Mouse (Mus musculus) liver, embryonic 16.5 days (tissue): ENCODE measurements around the gene Tsr1. TPM values are rescaled to one million over a fixed set of nuclear protein-coding genes. Genes with fewer than 3 reads are reported as not detected.

ENCODE experiments used
- ATAC-seq: fragments of 200-750 bp; cut with Nextera tagmentation; 2 replicates; pipeline ENCODE4 v1.8.0; 2017; ENCODE audit warnings: low read depth, mild to moderate bottlenecking, moderate number of reproducible peaks, moderate library complexity
- H3K27ac ChIP-seq: fragments of 300-500 bp; sonication (generic); 2 replicates; pipeline ENCODE4 v1.5.1; 2014; ENCODE audit warnings: mild to moderate bottlenecking, low read length
- H3K27me3 ChIP-seq: fragments of 300-500 bp; sonication (generic); 2 replicates; pipeline ENCODE4 v1.6.1; 2014; ENCODE audit warnings: low read depth, low read length, mixed read lengths; ENCODE audit not compliant: control insufficient read depth, insufficient read depth
- H3K36me3 ChIP-seq: fragments of 300-500 bp; sonication (generic); 2 replicates; pipeline ENCODE4 v1.6.1; 2014; ENCODE audit warnings: mild to moderate bottlenecking; ENCODE audit not compliant: control insufficient read depth, insufficient read depth
- H3K4me1 ChIP-seq: fragments of 300-500 bp; sonication (generic); 2 replicates; pipeline ENCODE4 v1.6.1; 2014; ENCODE audit warnings: low read depth, low read length, mixed read lengths; ENCODE audit not compliant: control insufficient read depth
- H3K4me2 ChIP-seq: fragments of 300-500 bp; sonication (generic); 2 replicates; pipeline ENCODE4 v1.6.1; 2014; ENCODE audit warnings: low read depth, low read length, mixed read lengths
- H3K4me3 ChIP-seq: fragments of 300-500 bp; sonication (generic); 2 replicates; pipeline ENCODE4 v1.5.1; 2014; ENCODE audit warnings: low read depth, mild to moderate bottlenecking, low read length
- H3K9ac ChIP-seq: fragments of 300-500 bp; sonication (generic); 2 replicates; pipeline ENCODE4 v1.6.1; 2014; ENCODE audit warnings: low read depth, low read length
- H3K9me3 ChIP-seq: fragments of 300-500 bp; sonication (generic); replicated peaks from 2 replicates; pipeline ENCODE4 v1.6.1; 2016; ENCODE audit warnings: low read length; ENCODE audit not compliant: control insufficient read depth
- WGBS: fragments of 180-500 bp; shearing (Covaris S2); extraction: QIAGEN DNeasy Blood & Tissue Kit; methylation state at CpG from one replicate; pipeline ENCODE4 v1.1.7; 2014; ENCODE audit not compliant: insufficient replicate concordance; 5-methylcytosine and 5-hydroxymethylcytosine counted together
- polyA plus RNA-seq: library from polyadenylated mRNA; unstranded; fragments of >200 nt; fragmentation: Nextera tagmentation; extraction: Ambion mirVana; gene quantifications from 2 replicates; pipeline ENCODE4 v1.2.1, GENCODE M21; 2015

The Tsr1 gene
- polyA plus RNA-seq, 1 experiment from 2014 or later: 16.7 TPM

- 77% methylated on average over 4 of the region's 4 CpGs for WGBS
- ATAC-seq: no peak
- peaks cover 33% of the 10 kb centered on the region for H3K36me3 ChIP-seq
These were observed 12.1 kb downstream of the Tsr1 start for GRCm38 (mm10) chr11:74909978-74910377.

GRCm38 (mm10) chr11:74912492-74912891, 14.6 kb downstream of the Tsr1 start:
- Histone ChIP-seq H3K4me1 (no peaks in the 10 kb centered on the region), H3K27ac (no peak overlapping the region), H3K4me2 (no peak overlapping the region), H3K9ac (no peak overlapping the region), H3K27me3 (no peaks in the 10 kb centered on the region), H3K9me3 (no peaks in the 10 kb centered on the region), H3K4me3 (no peak overlapping the region), H3K36me3 (peaks cover 15% of the 10 kb centered on the region)
- no peak for ATAC-seq
- 56% methylated on average over 3 of the region's 3 CpGs for WGBS

More at GRCm38 (mm10) chr11:74909978-74910377, 12.1 kb downstream of the Tsr1 start:
- Histone ChIP-seq H3K9me3 (no peaks in the 10 kb centered on the region), H3K9ac (no peak overlapping the region), H3K27ac (no peak overlapping the region), H3K4me1 (no peaks in the 10 kb centered on the region), H3K4me2 (no peak overlapping the region), H3K4me3 (no peak overlapping the region), H3K27me3 (no peaks in the 10 kb centered on the region)

GRCm38 (mm10) chr11:74919249-74919648, 21.4 kb downstream of the Tsr1 start:
- Histone ChIP-seq H3K4me2 (no peak overlapping the region), H3K4me3 (no peak overlapping the region), H3K27ac (no peak overlapping the region), H3K9ac (no peak overlapping the region), H3K4me1 (no peaks in the 10 kb centered on the region; the same call in 1 of the 2 replicates), H3K36me3 (no peaks in the 10 kb centered on the region), H3K27me3 (no peaks in the 10 kb centered on the region), H3K9me3 (no peaks in the 10 kb centered on the region)
- WGBS: 75% methylated on average over 6 of the region's 6 CpGs
- ATAC-seq: no peak

GRCm38 (mm10) chr11:74924149-74924548, 26.3 kb downstream of the Tsr1 start:
- no peak overlapping the region for H3K9ac ChIP-seq
- WGBS: 39% methylated on average over 4 of the region's 4 CpGs
- H3K4me2 ChIP-seq: no peak overlapping the region
- H3K27me3 ChIP-seq: no peaks in the 10 kb centered on the region
- no peaks in the 10 kb centered on the region for H3K9me3 ChIP-seq
- no peaks in the 10 kb centered on the region for H3K36me3 ChIP-seq
- no peak for ATAC-seq
- H3K4me1 ChIP-seq: peaks cover 14% of the 10 kb centered on the region
- no peak overlapping the region for H3K4me3 ChIP-seq
- no peak overlapping the region for H3K27ac ChIP-seq

GRCm38 (mm10) chr11:74925577-74926387, 27.9 kb downstream of the Tsr1 start, which contains the start of the genes Smg6 and Srr:
Gene Smg6, plus strand, starts transcription at chr11:74925823.
Gene Srr, minus strand, starts transcription at chr11:74925948.
- under 1% methylated on average over 78 of the region's 88 CpGs for WGBS
- ATAC-seq: peak; percentile 93

GRCm38 (mm10) chr11:74926388-74927005, 28.6 kb downstream of the Tsr1 start:
- Histone ChIP-seq H3K36me3 (peaks cover 3% of the 10 kb centered on the region; the same call in 1 of the 2 replicates), H3K4me2 (peak overlapping the region; percentile 83), H3K27ac (peak overlapping the region; percentile 98), H3K4me3 (peak overlapping the region; percentile 96), H3K27me3 (no peaks in the 10 kb centered on the region), H3K4me1 (peaks cover 17% of the 10 kb centered on the region), H3K9ac (peak overlapping the region; percentile 96), H3K9me3 (no peaks in the 10 kb centered on the region)
- WGBS: 2% methylated on average over 11 of the region's 11 CpGs
- ATAC-seq: peak; percentile 1; the same call in 1 of the 2 replicates

More at GRCm38 (mm10) chr11:74925577-74926387, 27.9 kb downstream of the Tsr1 start, which contains the start of the genes Smg6 and Srr:
- Histone ChIP-seq H3K4me3 (peak within 1 kb of the TSS; percentile 96), H3K27me3 (no peaks in the 10 kb centered on the region), H3K4me1 (peaks cover 14% of the 10 kb centered on the region), H3K36me3 (peaks cover 3% of the 10 kb centered on the region; the same call in 1 of the 2 replicates), H3K4me2 (peak within 1 kb of the TSS; percentile 83), H3K9ac (peak within 1 kb of the TSS; percentile 96), H3K27ac (peak within 1 kb of the TSS; percentile 98), H3K9me3 (no peaks in the 10 kb centered on the region)

- Histone ChIP-seq H3K4me3 (peak overlapping the region; percentile 96; the same call in 1 of the 2 replicates), H3K9ac (peak overlapping the region; percentile 96; the same call in 1 of the 2 replicates)
These were observed 29.4 kb downstream of the Tsr1 start for GRCm38 (mm10) chr11:74927236-74927725.

GRCm38 (mm10) chr11:74929111-74929510, 31.2 kb downstream of the Tsr1 start:
- Histone ChIP-seq H3K4me2 (no peak overlapping the region), H3K4me3 (no peak overlapping the region), H3K36me3 (peaks cover 6% of the 10 kb centered on the region), H3K9ac (no peak overlapping the region), H3K27ac (no peak overlapping the region), H3K27me3 (no peaks in the 10 kb centered on the region), H3K9me3 (no peaks in the 10 kb centered on the region), H3K4me1 (peaks cover 17% of the 10 kb centered on the region)
- no peak for ATAC-seq
- 77% methylated on average over 4 of the region's 4 CpGs for WGBS

More at GRCm38 (mm10) chr11:74927236-74927725, 29.4 kb downstream of the Tsr1 start:
- ATAC-seq: no peak
- H3K27me3 ChIP-seq: no peaks in the 10 kb centered on the region
- no peaks in the 10 kb centered on the region for H3K9me3 ChIP-seq
- H3K36me3 ChIP-seq: peaks cover 4% of the 10 kb centered on the region
- 91% methylated on average over 2 of the region's 2 CpGs for WGBS
- peaks cover 17% of the 10 kb centered on the region for H3K4me1 ChIP-seq
- H3K4me2 ChIP-seq: peak overlapping the region; percentile 83
- peak overlapping the region; percentile 98 for H3K27ac ChIP-seq
